Mouse (Mus musculus): Measurements from ENCODE around the gene Ppp1r1b.

The Ppp1r1b gene

DNA sequence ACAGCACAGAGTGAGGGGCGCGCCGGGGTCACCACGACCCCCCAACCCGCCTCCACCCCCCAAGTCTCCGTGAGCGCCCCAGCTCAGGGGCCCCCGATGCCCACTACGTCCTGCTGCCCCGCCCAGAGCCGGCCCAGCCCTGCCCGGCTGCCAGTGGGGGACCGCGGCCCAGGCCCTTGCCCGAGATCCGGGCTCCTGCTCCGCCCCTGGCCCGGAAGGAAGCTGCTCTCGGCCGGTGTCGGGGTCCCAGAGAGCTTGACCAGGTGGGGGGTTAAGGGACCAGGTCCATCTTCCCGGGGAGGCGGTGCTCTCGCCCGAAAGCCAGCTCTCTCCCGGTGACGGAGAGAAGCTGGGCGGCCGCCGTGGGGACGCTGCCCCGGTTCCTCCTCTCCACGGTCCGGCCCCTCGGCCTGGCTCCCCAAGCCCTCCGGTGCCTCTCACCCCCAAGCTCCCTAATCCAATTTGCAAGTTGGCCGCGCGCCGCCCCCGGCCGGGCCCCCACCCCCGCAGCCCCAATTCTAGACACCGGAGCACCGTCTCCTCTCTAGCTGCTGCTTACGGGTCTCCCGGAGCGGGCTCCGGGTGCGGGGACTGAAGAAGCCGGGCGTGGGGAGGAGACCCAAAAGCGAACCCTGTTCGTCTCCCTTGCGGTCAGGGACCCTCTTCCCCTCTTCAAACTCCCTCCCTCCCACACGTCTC is 19.7 kb upstream of the Ppp1r1b start:
- DNase-seq (ENCODE audit: low read depth, low spot score): no peak

DNA sequence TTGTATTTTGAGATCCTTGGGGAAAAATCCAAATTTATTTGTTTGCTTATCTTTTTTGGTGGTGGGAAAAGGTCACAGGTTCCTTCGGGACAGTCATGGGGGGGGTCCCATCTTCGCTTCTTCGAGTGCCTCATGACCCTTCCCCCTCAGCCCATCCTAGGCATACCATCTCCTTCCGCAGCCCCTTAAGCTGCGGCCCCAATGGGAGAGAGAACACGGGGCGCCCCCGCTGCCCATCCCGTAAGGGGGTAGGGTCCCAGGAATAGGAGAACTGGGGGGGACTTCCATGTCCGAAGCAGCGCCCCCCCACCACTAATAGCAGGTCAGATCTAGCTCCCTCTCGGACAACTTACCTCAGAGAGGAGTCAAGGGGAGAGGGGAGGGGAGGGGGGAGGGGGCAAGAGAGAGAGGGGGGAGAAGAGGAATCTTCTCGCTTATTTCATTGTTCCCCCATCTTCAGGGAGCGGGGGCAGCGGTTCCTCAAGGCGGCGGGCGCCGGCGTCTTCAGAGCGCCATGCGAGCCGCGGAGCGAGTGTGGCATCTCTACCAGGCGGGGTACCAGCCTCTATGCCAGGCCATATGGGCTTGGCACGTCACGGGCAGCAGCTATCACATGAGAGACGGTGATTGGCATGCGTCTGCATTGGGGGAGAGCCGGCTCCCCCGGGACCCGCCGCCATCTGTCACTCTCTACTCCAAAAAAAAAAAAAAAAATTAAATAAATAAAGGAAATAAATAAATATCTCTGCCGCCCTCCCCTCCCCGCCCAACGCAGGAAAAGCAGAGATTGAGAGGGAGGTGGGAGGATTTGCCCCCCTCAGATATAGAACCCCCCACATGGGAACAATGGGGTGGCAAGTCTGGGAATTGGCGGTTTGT is 18.9 kb upstream of the Ppp1r1b start, which contains the start of gene Neurod2:
Gene Neurod2 (minus strand): TSS at position 568 of the 879 bp plus-strand sequence.
- no peak for DNase-seq (ENCODE audit: low read depth, low spot score)

DNA sequence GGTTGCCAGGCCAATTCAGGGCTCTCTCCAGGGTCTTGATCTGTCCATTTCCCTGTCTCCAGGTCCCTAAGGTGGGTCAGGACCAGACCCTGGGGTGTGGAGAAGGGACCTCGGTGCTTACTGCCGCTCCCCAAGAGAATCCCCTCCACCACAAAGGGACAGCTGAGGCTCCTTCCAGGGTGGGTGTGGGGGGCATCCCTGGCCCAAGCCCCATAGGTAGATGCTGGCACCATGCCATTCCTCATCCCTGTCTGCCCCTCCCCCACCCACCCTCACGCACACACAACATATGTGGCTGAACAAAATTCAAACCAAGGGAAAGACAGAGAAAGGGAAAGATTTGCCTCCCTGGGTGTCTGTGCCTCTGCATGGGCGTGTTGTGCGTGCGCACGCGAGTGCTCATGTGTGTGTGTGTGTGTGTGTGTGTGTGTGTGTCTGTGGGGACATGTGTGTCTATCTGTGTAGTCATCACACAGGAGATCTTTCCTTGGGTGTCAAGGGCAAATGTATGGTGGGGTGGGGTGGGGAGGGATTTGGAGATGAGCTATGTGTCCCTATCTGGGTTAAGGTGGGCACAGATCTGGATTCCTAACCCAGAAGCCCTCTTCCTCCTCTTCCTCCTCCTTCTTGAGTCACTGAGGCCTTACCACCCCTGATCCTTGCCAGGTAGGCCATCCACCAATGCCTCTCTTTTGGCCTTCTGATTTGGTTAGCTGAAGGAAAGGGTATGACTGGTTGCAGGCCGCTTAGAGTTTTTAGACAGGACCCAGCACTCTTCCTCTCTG is 18.1 kb upstream of the Ppp1r1b start:
- DNase-seq (ENCODE audit: low read depth, low spot score): no peak

DNA sequence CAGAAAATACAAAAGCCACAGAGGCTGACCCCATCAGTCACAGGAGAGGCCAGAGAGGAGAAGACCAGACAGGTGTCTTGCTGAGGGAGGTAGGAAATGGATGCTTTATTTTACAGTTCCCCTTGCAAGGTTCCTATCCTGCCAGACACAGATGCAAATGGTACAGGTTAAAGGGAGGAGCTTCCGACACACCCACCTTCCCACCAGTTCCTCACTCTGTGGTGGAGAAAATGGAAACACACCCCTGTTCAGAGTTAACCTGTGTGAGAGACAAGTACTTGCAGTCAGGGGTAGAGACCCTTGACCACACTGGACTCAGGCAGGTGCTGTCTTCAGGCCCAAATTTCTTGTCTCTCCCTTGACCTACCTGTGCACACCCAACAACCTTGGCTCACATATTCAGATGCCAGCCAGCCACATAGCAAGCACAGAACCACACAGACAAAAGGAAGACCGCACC is 17.4 kb upstream of the Ppp1r1b start:
- DNase-seq (ENCODE audit: low read depth, low spot score): no peak

DNA sequence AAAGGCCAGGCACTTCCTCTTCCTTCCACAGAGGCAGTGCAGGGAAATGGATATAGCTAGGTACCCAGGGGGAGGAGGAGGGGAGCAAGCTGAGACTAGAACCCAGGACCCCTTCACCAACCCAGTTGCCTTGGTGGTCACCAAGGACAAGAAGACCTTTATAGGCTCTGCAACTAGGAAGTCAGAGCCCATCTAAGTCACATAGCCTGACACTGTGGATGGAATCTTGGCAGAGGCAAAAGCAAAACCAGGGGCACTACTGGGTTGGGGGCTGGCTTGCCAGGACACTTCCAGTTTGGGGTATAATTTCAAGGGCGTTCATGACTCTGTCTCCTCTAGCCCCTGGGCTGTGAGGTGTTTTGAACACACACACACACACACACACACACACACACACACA is 16.8 kb upstream of the Ppp1r1b start:
- no peak for DNase-seq (ENCODE audit: low read depth, low spot score)

DNA sequence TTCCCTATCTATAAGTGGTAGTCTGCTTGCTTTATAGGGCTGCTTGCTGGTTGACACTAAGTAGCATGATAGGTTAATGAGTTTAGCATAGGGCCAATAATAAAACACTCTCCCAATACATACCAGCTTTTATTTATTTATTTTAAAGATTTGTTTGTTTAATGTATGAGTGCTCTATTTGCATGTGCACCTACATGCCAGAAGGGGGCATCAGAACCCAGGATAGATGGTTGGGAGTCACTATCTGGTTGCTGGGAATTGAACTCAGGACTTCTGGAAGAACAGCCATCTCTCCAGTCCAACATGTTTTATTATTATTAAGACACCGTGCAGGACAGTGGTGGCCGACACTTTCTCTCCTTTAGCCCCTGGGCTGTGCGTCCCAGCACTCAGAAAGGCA is 16.0 kb upstream of the Ppp1r1b start:
- DNase-seq (ENCODE audit: low read depth, low spot score): no peak

DNA sequence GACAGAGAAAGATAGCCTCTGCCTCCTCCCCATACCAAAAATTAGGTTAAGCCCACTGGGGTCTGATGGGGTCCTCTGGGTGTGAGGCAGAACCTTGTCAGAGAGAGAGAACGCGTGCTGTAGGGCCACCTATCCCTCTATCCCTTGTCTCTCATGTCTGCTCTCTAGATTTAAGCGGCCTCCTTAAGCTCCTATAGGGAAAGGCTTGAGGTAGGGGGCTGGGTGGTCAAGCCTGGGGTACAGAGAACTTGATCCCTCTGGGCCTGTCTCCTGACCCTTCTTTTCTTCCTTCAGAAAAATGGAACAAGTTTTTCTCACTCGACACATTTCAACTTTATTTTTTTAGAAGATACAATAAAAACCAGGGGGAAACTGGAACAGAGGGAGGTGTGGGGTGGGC is 15.4 kb upstream of the Ppp1r1b start:
- no peak for DNase-seq (ENCODE audit: low read depth, low spot score)

DNA sequence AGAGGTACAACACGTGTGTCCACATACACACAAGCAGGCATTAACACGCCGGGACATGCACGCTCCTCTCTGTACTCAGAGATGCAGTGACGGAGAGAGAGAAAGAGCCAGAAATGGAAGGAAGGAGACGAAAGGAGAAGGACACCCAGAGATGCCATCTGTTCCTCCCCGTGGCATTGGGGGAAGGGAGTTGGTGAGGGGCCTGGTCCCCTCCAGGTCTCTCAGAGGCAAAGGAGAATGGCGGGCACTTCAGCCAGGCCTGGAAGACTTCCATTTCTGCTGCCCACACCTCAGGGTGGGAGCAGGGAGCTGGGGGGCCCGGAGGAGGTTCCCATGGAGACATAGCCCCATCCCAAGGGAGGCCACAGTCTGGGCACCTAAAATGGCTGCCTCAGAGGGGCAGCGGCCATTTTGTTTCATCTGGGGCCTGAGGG is 14.9 kb upstream of the Ppp1r1b start:
- DNase-seq (ENCODE audit: low read depth, low spot score): no peak

DNA sequence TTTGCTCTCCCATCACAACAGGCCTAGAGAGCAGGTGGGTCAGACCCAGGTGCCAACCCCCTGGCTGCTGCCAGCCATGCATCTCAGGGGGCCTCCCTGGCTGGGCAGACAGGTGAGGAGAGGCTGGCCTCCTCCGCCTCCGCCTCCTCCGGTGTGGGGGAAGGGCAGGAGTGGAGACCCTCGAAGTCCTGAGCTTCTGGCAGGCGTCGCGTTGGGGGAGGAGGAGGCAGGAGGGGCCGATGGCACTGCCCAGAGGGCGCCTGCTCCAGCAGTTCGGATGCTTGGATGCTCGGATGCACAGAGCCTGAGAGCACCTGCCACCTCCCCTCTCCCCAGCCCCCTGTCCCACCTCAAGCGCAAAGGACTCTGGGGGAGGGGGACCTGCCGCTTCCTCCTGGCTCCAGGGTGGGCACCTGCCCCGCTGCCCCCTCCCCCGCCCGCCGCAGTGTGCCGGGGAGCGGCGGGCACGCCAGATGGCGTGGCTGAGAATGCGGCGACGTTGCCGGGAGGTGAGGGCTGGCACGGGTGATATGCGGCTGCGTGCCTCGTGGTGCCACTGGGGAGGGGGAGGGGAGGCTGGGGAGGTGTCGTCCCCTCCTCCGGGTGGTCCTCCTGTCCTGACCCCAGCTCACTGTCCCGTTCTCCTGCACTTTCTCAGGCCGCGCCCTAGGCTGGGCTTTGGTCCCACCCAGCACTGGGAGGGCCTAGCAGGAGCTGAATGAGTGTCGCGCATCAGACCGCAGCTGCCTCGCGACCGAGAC is 14.0 kb upstream of the Ppp1r1b start:
- no peak for DNase-seq (ENCODE audit: low read depth, low spot score)

DNA sequence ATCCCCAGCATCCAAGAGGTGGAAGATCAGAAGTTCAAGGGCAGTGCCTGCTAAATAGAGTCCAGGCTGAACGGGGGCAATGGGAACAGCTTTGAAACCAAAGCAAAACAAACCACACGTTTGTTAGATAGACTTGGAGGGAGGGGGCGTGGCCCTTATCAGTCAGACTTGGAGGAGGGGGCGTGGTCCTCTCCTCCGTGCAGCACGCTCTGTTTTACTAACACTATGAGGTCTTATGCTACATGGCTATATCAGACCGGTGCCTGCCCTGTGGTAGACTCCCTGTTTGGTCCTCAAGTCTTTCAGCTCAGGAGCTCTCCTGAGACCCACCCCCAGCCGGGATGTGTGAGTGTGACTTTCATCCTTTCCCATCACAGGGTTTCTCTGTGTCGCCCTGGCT is 13.0 kb upstream of the Ppp1r1b start:
- no peak for DNase-seq (ENCODE audit: low read depth, low spot score)

DNA sequence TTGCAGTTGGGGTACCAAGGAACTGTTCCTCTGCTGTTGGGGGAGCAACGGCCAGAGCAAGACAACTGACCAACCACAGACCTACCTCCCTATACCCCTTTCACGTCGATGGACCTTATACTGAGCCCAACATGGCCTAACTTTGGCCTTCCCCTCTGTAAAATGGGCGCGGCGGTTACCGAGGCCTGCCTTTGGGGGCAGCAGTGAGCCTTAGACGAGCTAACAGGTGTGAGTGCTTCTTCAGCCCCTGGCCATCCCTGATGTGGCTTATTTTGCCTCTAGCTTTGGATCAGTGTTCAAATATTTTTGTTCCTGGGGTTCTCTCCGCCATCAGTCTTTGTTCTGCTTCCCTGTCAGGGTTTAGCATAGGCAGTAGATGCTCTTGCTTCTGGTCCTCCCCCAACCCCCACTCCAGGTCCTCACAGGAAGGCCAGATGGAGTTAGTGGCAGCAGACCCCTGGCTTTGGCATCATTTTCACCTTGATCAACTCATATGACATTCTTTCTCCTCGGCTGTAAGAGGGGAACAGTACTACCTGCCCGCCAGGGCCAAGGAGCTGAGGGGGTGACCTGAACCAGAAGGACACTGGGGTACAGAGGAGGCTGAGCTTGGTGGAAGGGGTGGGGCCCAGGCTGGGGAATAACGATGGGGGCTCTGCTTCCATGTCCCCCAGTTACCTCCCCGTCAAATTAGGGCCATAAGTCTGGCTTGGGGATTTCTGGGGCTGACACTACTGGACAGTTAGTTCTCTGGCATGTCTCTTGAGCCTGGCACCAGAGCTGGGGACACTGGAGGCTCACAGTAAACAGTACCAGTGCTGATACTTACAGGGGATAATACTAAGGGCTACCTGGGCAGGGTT is 11.7 kb upstream of the Ppp1r1b start:
- no peak for DNase-seq (ENCODE audit: low read depth, low spot score)

DNA sequence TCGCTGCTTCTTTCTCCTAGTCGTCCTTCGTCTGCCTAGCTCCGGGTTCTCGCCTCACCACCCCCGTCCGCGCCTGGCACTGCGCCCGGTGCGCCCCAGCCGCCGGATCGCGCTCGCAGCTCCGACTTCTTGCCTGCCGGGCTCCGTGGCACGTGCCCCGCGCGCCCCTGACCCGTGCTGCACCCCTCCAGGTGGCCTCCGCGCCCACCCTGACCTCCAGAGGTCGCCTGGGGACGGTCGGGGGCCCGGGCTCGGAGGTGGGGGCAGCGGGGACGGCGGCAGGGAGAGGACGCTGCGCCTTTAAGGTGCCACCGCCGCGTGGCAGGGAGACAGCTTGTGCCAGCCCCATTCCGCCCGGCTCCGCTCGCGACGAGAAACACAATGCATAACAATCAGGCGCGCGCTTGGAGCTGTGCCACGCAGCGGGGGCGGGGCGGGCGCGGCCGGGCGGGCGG is 9.7 kb upstream of the Ppp1r1b start:
- DNase-seq (ENCODE audit: low read depth, low spot score): no peak

DNA sequence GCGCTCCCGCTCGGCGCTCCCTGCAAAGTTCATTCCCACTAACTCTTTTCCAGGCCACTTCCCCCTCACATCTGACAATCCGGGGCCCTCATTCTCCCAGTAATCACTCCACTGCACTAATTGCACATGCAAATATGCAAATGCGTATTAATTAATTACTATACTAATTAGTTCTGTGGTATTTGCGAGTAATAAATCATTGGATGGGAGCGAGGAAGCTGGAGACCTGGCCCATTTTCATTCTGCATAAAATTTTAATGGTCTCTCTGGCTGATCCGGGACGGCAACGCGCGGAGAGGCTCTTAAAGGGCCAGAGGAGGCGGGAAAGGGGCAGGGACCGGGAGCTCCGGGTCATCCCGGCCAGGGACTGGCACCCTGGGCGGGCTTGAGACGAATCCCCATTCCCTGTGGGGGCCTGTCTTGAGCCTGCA is 9.1 kb upstream of the Ppp1r1b start:
- no peak for DNase-seq (ENCODE audit: low read depth, low spot score)

DNA sequence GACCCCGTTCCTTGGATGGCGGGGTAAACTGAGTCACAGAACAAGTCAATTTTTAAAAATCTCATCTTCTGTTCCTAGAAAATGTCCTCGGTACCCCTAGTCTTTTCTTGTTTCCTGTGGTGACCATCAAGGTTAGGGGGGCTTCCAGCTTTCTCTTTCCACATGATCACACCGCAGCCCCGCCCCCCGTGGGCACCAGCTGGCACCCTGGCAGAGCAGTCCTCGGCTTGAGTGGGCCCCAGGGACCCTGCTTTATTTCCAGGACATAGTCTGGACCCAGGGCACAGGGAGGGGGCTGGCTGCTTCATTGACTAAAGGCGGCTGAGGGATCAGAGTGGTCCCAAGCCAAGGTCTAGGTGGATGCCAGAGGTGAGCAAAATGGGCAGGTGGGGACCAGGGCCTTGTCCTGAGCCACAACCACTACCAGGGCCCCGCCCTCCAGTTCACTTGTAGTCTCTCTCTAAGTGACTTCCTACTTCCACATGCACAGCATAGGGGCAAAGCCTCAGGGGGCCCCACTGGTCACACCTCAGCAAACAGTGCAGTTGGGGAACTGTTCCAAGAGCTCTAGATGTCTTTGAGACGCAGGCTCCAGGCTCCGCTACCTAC is 8.4 kb upstream of the Ppp1r1b start:
- no peak for DNase-seq (ENCODE audit: low read depth, low spot score)

DNA sequence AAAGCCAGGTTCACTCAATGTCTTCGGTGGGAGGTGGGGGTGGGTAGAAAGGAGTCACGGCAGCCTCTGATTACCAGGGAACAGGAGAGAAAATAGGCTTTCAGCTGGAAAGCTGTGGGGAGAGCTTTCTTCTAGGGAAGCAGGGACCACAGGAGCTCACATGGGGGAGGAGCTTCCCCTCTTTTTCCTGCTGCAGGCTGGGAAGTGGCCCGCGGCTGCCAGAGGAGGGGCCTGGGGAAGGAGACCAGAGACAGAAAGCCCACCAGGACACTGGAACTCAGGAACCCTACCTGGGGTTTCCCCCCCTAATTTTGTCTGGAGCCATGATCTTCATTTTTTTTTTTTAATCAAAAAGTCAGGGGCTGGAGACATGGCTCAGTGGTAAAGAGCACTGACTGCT is 7.6 kb upstream of the Ppp1r1b start:
- DNase-seq (ENCODE audit: low read depth, low spot score): no peak

DNA sequence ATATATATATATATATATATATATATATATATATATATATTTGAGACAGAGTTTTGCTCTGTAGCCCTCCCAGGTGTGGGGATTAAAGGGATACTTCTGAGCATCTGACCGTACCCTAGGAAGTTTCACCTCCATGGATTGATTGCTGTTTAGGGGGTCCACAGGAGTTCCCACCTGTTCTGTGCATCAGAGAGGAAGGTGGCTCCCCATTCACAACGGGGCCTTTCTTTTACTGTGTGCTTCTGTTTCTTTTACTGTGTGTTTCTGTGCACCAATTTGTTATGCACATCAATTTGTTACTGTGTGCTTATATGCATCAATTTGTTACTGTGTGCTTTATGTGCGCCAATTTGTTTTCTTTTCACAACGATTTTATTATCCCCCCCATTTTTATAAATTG is 7.0 kb upstream of the Ppp1r1b start:
- DNase-seq (ENCODE audit: low read depth, low spot score): no peak

DNA sequence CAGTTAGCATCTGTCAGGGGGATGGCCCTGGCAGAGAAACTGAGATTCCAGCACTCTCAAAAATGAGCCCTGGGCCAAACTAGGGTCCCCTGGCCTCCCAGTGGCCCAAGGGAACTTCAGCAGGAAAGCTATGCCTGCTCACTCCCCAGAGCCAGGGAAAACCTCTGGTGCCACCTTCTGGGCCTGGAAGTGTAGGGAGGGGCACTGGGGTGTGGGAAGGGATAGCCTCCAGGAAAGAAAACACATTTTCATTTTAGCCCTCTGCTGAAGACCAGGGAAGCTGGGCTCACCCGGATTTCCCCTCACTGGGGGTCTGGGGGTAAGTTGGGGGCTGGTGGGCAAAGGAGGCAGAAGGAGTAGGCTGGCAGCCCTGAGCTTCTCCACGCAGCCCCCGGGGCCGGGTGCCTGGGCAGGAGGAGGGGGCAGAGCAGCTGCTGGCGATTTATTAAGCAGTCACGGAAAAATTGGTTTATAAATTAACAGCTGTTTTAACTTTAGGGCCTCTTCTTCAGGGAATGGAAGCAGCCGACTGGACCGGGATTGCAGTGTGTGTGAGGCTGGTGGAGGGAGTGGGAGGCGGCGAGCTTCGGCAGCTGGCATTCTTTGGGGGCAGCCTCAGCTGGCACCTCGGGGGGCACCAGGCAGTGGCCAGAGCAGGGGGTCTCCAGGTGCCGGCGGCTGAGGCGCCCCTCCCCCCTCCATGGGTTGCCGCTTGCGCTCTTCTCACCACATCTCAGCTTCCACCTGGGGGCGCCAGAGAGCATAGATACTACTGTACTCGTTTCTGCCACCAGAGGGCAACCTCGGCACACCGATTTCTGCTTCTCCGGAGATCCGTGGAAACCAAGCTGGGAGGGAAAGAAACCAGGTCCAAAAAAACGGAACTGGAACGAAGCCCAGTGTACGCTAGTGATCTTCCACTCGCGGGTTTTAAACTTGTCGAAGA is 5.9 kb upstream of the Ppp1r1b start:
- DNase-seq (ENCODE audit: low read depth, low spot score): peak; percentile 91

DNA sequence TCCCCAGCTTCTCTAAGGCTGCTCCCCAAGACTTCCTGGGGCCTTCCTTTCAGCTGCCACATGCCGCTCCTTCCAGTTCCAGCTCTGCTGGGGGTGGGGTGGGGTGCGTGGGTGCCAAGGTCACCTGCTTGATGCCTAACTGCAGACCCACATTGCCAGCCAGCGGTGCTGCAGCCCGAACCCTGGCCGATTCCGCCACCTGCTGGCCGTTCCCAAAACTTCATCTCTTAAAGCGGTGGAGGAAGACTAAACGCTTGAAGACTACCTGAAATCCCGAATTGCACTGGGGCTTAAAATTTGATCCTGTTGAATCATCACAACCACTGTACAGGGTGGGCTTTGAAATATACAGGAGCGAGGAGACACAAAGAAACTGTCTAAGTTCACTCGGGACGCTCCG is 3.0 kb upstream of the Ppp1r1b start:
- DNase-seq (ENCODE audit: low read depth, low spot score): peak; percentile 78

DNA sequence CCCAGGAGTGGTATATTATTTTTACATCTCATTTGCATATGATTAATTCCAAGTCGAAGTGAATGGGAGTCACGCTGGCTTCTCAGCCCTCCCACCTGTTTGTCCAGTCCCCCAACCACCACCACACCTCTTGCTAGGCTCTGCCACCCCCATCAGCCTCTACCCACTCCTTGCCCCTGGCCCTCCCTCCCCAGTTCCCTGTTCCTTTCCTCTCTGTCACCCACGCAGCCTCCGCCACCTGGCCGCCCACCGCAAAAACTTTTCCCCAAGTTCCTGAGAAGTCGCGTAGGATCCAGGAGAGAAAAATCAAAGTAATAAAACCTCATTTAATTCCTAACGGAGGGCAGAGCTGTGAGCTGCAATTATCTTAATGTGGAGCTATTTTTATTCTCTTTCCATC is 2.0 kb upstream of the Ppp1r1b start:
- no peak for DNase-seq (ENCODE audit: low read depth, low spot score)
